Mouse (Mus musculus) inflammation-experienced regulatory T-cells, adult 16 weeks (primary cell): ENCODE data around the gene Fam89a. TPM values are rescaled to one million over a fixed set of nuclear protein-coding genes. Genes with fewer than 3 reads are reported as not detected.

Source experiments
- polyA plus RNA-seq: library from polyadenylated mRNA; unstranded; fragments of 100-300 nt; shearing (Covaris generic); gene quantifications from one replicate; pipeline ENCODE4 v1.2.1, GENCODE M21; 2017

Gene Fam89a
- 1.1 TPM for polyA plus RNA-seq

GRCm38 (mm10) chr8:124751709-124752173 is at the start of gene Fam89a:
TSS of gene Fam89a (minus strand) at chr8:124751832.

GRCm38 (mm10) chr8:124792708-124793107 is 41.1 kb upstream of the Fam89a start, which contains the start of gene Trim67:
TSS of gene Trim67 (plus strand) at chr8:124793092.

GRCm38 (mm10) chr8:124721862-124722515 is 29.6 kb downstream of the Fam89a start, which contains the start of the genes Ttc13 and Arv1:
TSS of gene Ttc13 (minus strand) at chr8:124721983.
TSS of gene Arv1 (plus strand) at chr8:124722139.

Other genes with a start within 250 kb of the Fam89a start
- gene Cog2, start 231.1 kb downstream of the Fam89a start, polyA plus RNA-seq, result 77.9 TPM
- gene Agt, start 182.1 kb downstream of the Fam89a start, polyA plus RNA-seq, result not detected
- not detected for gene Capn9, start 175.7 kb downstream of the Fam89a start, polyA plus RNA-seq
- gene 2310022B05Rik, start 88.5 kb downstream of the Fam89a start, polyA plus RNA-seq, result 1.6 TPM
- gene Ttc13, start 29.8 kb downstream of the Fam89a start, polyA plus RNA-seq, result 39.2 TPM
- 27.6 TPM for gene Arv1, start 29.7 kb downstream of the Fam89a start, polyA plus RNA-seq
- not detected for gene Trim67, start 41.3 kb upstream of the Fam89a start, polyA plus RNA-seq
- 127 TPM for gene Gnpat, start 111.2 kb upstream of the Fam89a start, polyA plus RNA-seq
- 33.6 TPM for gene 2810004N23Rik, start 111.3 kb upstream of the Fam89a start, polyA plus RNA-seq
- gene Exoc8, start 145.9 kb upstream of the Fam89a start, polyA plus RNA-seq, result 3.0 TPM
- gene Sprtn, start 146.1 kb upstream of the Fam89a start, polyA plus RNA-seq, result 3.5 TPM
- gene Egln1, start 197.5 kb upstream of the Fam89a start, polyA plus RNA-seq, result 4.5 TPM